Mouse (Mus musculus) liver, postnatal 0 days (tissue): ENCODE measurements around the gene Rab3gap1. TPM values are rescaled to one million over a fixed set of nuclear protein-coding genes. Genes with fewer than 3 reads are reported as not detected.

Source experiments
- ATAC-seq: fragments of 200-750 bp; cut with Nextera tagmentation; 2 replicates; pipeline ENCODE4 v1.8.0; 2017; ENCODE audit warnings: mild to moderate bottlenecking, moderate library complexity
- DNase-seq: peaks from one replicate; pipeline ENCODE4 v3.0.0-alpha.2; 2016
- H3K27ac ChIP-seq: fragments of 300-500 bp; sonication (generic); 2 replicates; pipeline ENCODE4 v1.5.1; 2014; ENCODE audit warnings: antibody characterized with exemption, moderate library complexity, mild to moderate bottlenecking, low read depth
- H3K27me3 ChIP-seq: fragments of 300-500 bp; sonication (generic); 2 replicates; pipeline ENCODE4 v1.6.1; 2014; ENCODE audit warnings: low read length, control low read depth, mixed read lengths; ENCODE audit not compliant: insufficient read depth
- H3K36me3 ChIP-seq: fragments of 300-500 bp; sonication (generic); replicated peaks from 2 replicates; pipeline ENCODE4 v1.6.1; 2014; ENCODE audit warnings: mild to moderate bottlenecking, control low read depth, low read length, moderate library complexity, mixed read lengths; ENCODE audit not compliant: insufficient read depth
- H3K4me1 ChIP-seq: fragments of 300-500 bp; sonication (generic); 2 replicates; pipeline ENCODE4 v1.6.1; 2014; ENCODE audit warnings: antibody characterized with exemption, mild to moderate bottlenecking, control low read depth; ENCODE audit not compliant: insufficient read depth
- H3K4me2 ChIP-seq: fragments of 300-500 bp; sonication (generic); 2 replicates; pipeline ENCODE4 v1.6.1; 2014; ENCODE audit warnings: low read depth, mild to moderate bottlenecking, low read length, moderate library complexity, mixed read lengths
- H3K4me3 ChIP-seq: fragments of 300-500 bp; sonication (generic); 2 replicates; pipeline ENCODE4 v1.5.1; 2014; ENCODE audit warnings: low read depth, low read length
- H3K9ac ChIP-seq: fragments of 300-500 bp; sonication (generic); replicated peaks from 2 replicates; pipeline ENCODE4 v1.6.1; 2014; ENCODE audit warnings: mild to moderate bottlenecking, moderate library complexity
- H3K9me3 ChIP-seq: fragments of 300-500 bp; sonication (generic); 2 replicates; pipeline ENCODE4 v1.6.1; 2016; ENCODE audit warnings: mild to moderate bottlenecking, control low read depth, low read length, mixed read lengths
- CTCF ChIP-seq: sonication (generic); IDR thresholded peaks from 2 replicates; pipeline ENCODE4 v1.5.1; 2016; ENCODE audit warnings: antibody characterized with exemption, low read depth
- EP300 ChIP-seq: IDR thresholded peaks from 2 replicates; pipeline ENCODE4 v1.6.1; 2016; ENCODE audit warnings: antibody characterized with exemption, low read depth, mild to moderate bottlenecking
- WGBS: fragments of 180-500 bp; shearing (Covaris S2); extraction: QIAGEN DNeasy Blood & Tissue Kit; methylation state at CpG from one replicate; pipeline ENCODE4 v1.1.7; 2014; ENCODE audit not compliant: insufficient replicate concordance; 5-methylcytosine and 5-hydroxymethylcytosine counted together
- polyA plus RNA-seq: library from polyadenylated mRNA; unstranded; fragments of >200 nt; fragmentation: Nextera tagmentation; extraction: Ambion mirVana; gene quantifications from 2 replicates; pipeline ENCODE4 v1.2.1, GENCODE M21; 2015

The Rab3gap1 gene
- polyA plus RNA-seq, 1 experiment from 2014 or later = 8.9 TPM

- 86% methylated on average over 4 of the region's 4 CpGs for WGBS
- no peaks in the 10 kb centered on the region for H3K9me3 ChIP-seq
- DNase-seq (no peak), ATAC-seq (no peak)
- no peak overlapping the region for H3K4me2 ChIP-seq
- no peaks in the 10 kb centered on the region for H3K27me3 ChIP-seq
- H3K27ac ChIP-seq = no peak overlapping the region
- no peaks in the 10 kb centered on the region for H3K4me1 ChIP-seq
- no peak overlapping the region for H3K9ac ChIP-seq
- H3K36me3 ChIP-seq = no peaks in the 10 kb centered on the region; the same call in 1 of the 2 replicates
- TF ChIP-seq EP300 (no peak), CTCF (no peak)
- no peak overlapping the region for H3K4me3 ChIP-seq
Observed at GRCm38 (mm10) chr1:127954800-127955199, 86.2 kb downstream of the Rab3gap1 start.

GRCm38 (mm10) chr1:127956524-127956923 is 88.0 kb downstream of the Rab3gap1 start:
- Histone ChIP-seq H3K4me1 (no peaks in the 10 kb centered on the region), H3K27ac (no peak overlapping the region), H3K4me2 (no peak overlapping the region), H3K27me3 (no peaks in the 10 kb centered on the region), H3K36me3 (no peaks in the 10 kb centered on the region; the same call in 1 of the 2 replicates), H3K4me3 (no peak overlapping the region), H3K9ac (no peak overlapping the region), H3K9me3 (no peaks in the 10 kb centered on the region)
- WGBS = 100% methylated on average over 1 of the region's 1 CpGs
- no peak for TF ChIP-seq EP300
- no peak for TF ChIP-seq CTCF
- ATAC-seq = no peak
- DNase-seq = no peak

GRCm38 (mm10) chr1:127958801-127959200 is 90.2 kb downstream of the Rab3gap1 start:
- Histone ChIP-seq H3K27me3 (no peaks in the 10 kb centered on the region), H3K4me3 (no peak overlapping the region), H3K36me3 (peaks cover 2% of the 10 kb centered on the region; the same call in 1 of the 2 replicates), H3K27ac (0 out of 2 replicates have a peak overlapping the region, but pooled peaks have one; percentile 7), H3K4me2 (no peak overlapping the region), H3K9me3 (no peaks in the 10 kb centered on the region), H3K9ac (no peak overlapping the region), H3K4me1 (no peaks in the 10 kb centered on the region)
- no peak for DNase-seq
- TF ChIP-seq CTCF = no peak
- TF ChIP-seq EP300 = no peak
- WGBS = 52% methylated on average over 5 of the region's 5 CpGs
- ATAC-seq = no peak

- Histone ChIP-seq H3K27me3 (no peaks in the 10 kb centered on the region), H3K9ac (no peak overlapping the region), H3K4me2 (no peak overlapping the region), H3K9me3 (no peaks in the 10 kb centered on the region), H3K36me3 (peaks cover 2% of the 10 kb centered on the region; the same call in 1 of the 2 replicates), H3K4me3 (no peak overlapping the region), H3K4me1 (no peaks in the 10 kb centered on the region), H3K27ac (0 out of 2 replicates have a peak overlapping the region, but pooled peaks have one; percentile 7)
- 70% methylated on average over 7 of the region's 7 CpGs for WGBS
- DNase-seq (no peak), ATAC-seq (no peak)
- TF ChIP-seq EP300 (no peak), CTCF (no peak)
Observed at GRCm38 (mm10) chr1:127959312-127959718, 90.7 kb downstream of the Rab3gap1 start.

GRCm38 (mm10) chr1:127961140-127961539 is 92.6 kb downstream of the Rab3gap1 start:
- Histone ChIP-seq H3K27me3 (no peaks in the 10 kb centered on the region), H3K4me2 (no peak overlapping the region), H3K27ac (no peak overlapping the region), H3K36me3 (peaks cover 2% of the 10 kb centered on the region; the same call in 1 of the 2 replicates), H3K4me1 (no peaks in the 10 kb centered on the region), H3K4me3 (no peak overlapping the region), H3K9ac (no peak overlapping the region), H3K9me3 (no peaks in the 10 kb centered on the region)
- TF ChIP-seq CTCF = no peak
- no peak for TF ChIP-seq EP300
- no peak for ATAC-seq
- DNase-seq = no peak
- WGBS = 79% methylated on average over 1 of the region's 1 CpGs

- no peaks in the 10 kb centered on the region for H3K27me3 ChIP-seq
- H3K4me2 ChIP-seq = no peak overlapping the region
- ATAC-seq (no peak), DNase-seq (no peak)
- no peak overlapping the region for H3K4me3 ChIP-seq
- no peaks in the 10 kb centered on the region for H3K4me1 ChIP-seq
- WGBS = 78% methylated on average over 3 of the region's 3 CpGs
- no peak overlapping the region for H3K9ac ChIP-seq
- no peak overlapping the region for H3K27ac ChIP-seq
- peaks cover 2% of the 10 kb centered on the region; the same call in 1 of the 2 replicates for H3K36me3 ChIP-seq
- no peak for TF ChIP-seq EP300
- no peak for TF ChIP-seq CTCF
- H3K9me3 ChIP-seq = no peaks in the 10 kb centered on the region
Observed at GRCm38 (mm10) chr1:127963326-127963725, 94.8 kb downstream of the Rab3gap1 start.
